Mouse (Mus musculus): Measurements from ENCODE around the gene Kdm4d. TPM values are rescaled to one million over a fixed set of nuclear protein-coding genes. Genes with fewer than 3 reads are reported as not detected.

The Kdm4d gene
- 0.19 and 0.20 TPM in 2 replicates for polyA plus RNA-seq (2015; fragmentation: Nextera tagmentation; extraction: Ambion mirVana)

DNA sequence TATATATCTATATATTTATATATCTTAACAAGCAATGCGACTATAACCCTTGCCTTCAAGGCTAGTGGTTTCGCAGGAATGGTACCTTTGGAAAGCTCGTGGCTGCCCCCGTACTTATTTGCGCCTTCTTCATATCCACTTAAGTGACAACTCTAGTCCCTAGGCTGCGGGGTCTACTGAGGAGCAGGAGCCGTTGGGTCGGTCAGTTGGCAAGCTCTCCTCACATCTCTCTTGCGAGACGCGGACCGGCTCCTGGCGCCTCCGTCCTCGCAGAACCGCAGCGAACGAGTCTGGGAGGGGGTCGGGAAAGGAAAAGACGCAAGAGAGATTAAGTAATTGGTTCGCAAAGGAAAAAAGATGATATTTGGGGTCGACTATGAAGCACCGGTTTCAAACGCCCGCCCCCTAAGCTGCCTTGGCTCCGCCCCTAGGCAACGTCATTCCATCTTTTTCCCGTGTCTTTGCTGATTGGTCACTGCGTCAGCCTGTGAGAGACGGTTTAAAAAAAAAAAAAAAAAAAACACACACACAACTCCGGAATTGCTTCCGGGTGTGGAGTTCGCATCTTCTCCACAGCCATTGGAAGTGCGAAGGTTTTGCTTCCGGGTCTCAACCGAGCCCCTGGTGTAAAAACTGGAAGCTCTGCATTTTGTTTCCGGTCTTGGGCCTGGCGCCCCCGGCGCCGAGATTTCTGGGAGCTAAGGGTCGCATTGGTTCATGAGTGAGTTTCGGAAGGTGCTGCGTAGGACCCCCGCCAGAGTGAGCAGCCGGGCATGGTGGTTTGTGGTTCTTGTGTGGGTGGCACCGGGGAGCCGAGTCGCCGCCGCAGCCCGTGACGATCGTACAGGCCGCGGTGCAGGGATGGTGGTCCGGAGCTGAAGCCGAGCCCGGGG, at the start of gene Kdm4d, which contains the start of gene Cwc15:
TSS of gene Kdm4d (minus strand) at position 460 of the 893 bp plus-strand sequence.
TSS of gene Cwc15 (plus strand) at position 595 of the 893 bp plus-strand sequence.
- Histone ChIP-seq H3K36me3 (ENCODE audit: insufficient read depth, low read length) (peaks cover 17% of the 10 kb centered on the region), H3K4me1 (ENCODE audit: insufficient read depth, low read depth, low read length) (no peaks in the 10 kb centered on the region), H3K4me3 (ENCODE audit: low read depth, low read length) (peak within 1 kb of the TSS; percentile 81), H3K27ac (ENCODE audit: low read length) (peak within 1 kb of the TSS; percentile 68), H3K9me3 (ENCODE audit: low read length) (no peaks in the 10 kb centered on the region), H3K27me3 (replicated peaks; ENCODE audit: insufficient read depth, low read length) (no peaks in the 10 kb centered on the region), H3K4me2 (replicated peaks; ENCODE audit: low read depth, low read length) (peak within 1 kb of the TSS; percentile 65), H3K9ac (replicated peaks; ENCODE audit: low read depth) (peak within 1 kb of the TSS; percentile 84)
- peak; percentile 97 for DNase-seq (ENCODE audit: low spot score)
- peak; percentile 99 for ATAC-seq
- WGBS = under 1% methylated on average over 59 of the region's 59 CpGs
- TF ChIP-seq CTCF (IDR thresholded peaks at IDR 0.05) (no peak), EP300 (IDR thresholded peaks at IDR 0.05) (peak; percentile 81)

DNA sequence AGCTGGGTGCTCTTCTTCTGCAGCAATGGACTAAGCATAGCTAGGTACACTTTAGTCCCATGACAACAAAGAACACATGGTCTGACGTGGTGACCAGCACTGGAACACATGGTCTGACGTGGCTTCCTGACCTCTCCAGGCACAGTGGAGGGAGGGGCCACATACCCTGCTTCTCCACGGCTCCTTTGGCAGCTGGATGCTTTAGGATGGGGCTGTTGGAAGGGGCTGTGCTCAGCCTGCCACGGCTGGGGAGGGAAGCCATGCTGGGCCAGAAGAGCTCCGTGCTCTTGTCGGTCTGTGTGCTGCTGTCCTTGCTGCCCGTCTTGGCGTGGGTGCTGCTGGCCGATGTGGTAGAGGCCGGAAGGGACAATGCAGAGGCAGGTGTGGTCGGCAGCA, 48.1 kb upstream of the Kdm4d start:
- Histone ChIP-seq H3K27me3 (replicated peaks; ENCODE audit: insufficient read depth, low read length) (no peaks in the 10 kb centered on the region), H3K4me3 (ENCODE audit: low read depth, low read length) (no peak overlapping the region), H3K9me3 (ENCODE audit: low read length) (no peaks in the 10 kb centered on the region), H3K27ac (ENCODE audit: low read length) (no peak overlapping the region), H3K4me2 (replicated peaks; ENCODE audit: low read depth, low read length) (no peak overlapping the region), H3K36me3 (ENCODE audit: insufficient read depth, low read length) (peaks cover 36% of the 10 kb centered on the region; the same call in 1 of the 2 replicates), H3K9ac (replicated peaks; ENCODE audit: low read depth) (no peak overlapping the region), H3K4me1 (ENCODE audit: insufficient read depth, low read depth, low read length) (peaks cover 5% of the 10 kb centered on the region; the same call in 1 of the 2 replicates)
- 75% methylated on average over 11 of the region's 11 CpGs for WGBS
- no peak for ATAC-seq
- TF ChIP-seq EP300 (IDR thresholded peaks at IDR 0.05) = no peak
- no peak for TF ChIP-seq CTCF (IDR thresholded peaks at IDR 0.05)
- DNase-seq (ENCODE audit: low spot score) = no peak

DNA sequence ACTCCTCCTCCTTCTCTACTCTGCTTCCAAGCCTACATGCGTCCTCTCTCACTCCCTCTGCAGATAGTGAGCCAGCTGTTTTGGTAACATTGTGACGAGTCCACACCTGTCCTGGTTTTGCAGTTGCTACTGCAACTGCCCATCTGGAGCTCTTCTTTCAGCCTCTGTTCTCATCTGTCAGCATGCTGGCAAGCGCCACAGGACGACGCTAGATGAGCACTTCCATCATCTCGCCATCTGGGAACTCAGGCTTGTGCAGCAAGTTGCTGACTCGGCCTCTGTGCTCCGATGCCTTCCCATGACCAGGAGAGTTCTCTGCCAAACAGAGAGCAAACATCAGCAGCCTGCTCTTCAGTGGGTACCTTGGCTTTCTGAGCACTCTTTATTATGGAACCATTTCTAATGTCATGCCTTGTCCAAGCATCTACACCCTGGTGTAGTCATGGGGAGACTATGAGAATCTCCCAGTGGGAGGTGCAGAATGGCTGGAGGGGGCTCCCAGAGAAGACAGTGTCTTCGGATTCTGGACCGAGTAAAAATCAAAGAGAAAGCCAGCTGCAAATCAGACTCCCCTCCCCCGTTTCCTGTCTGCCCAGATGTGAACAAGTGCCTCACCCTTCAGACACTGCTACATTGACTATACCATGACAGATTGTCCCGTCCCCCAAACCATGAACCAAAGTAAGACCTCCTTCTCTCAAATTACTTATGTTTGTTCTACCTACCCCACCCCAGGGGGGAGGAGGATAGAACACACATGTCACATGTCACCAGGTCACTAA, 47.5 kb upstream of the Kdm4d start:
- peaks cover 5% of the 10 kb centered on the region; the same call in 1 of the 2 replicates for H3K4me1 ChIP-seq (ENCODE audit: insufficient read depth, low read depth, low read length)
- no peaks in the 10 kb centered on the region for H3K27me3 ChIP-seq (replicated peaks; ENCODE audit: insufficient read depth, low read length)
- H3K4me2 ChIP-seq (replicated peaks; ENCODE audit: low read depth, low read length) = no peak overlapping the region
- H3K9me3 ChIP-seq (ENCODE audit: low read length) = no peaks in the 10 kb centered on the region
- H3K36me3 ChIP-seq (ENCODE audit: insufficient read depth, low read length) = peaks cover 33% of the 10 kb centered on the region; the same call in 1 of the 2 replicates
- H3K9ac ChIP-seq (replicated peaks; ENCODE audit: low read depth) = no peak overlapping the region
- no peak overlapping the region for H3K4me3 ChIP-seq (ENCODE audit: low read depth, low read length)
- no peak for TF ChIP-seq CTCF (IDR thresholded peaks at IDR 0.05)
- no peak for TF ChIP-seq EP300 (IDR thresholded peaks at IDR 0.05)
- DNase-seq (ENCODE audit: low spot score) = peak; percentile 24
- no peak for ATAC-seq
- H3K27ac ChIP-seq (ENCODE audit: low read length) = no peak overlapping the region
- 52% methylated on average over 12 of the region's 12 CpGs for WGBS

DNA sequence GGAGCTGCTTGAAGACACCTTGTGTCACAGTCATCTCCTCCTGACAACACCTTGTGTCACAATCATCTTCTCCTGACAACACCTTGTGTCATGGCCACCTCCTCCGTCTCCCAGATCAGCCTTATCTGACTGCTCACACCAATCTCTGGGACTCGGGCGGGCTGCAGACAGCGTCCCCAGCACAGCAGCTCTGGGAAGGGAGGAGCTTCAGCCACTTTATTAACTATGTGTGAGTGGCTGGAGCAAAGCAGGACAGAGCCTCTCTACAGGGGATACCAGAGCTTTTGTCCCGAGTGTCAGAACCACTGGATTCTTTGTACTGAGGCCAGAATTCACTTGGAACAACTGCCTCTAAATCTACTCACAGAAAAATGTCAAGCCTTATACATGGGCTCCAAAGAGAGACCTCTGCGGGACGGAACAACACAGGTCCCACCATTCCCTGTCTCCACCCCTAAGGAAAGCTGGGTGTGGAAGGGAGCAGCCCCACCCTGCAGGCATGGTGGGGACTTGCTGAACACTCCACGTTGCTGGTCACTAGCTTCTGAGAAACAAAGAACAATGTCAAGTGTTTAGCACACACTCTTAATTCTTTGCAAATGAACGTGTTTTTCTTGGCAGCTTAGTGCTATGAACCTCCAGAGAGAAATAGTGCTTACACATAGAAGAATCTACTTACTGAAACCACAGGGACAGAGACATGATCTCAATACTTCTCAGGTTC, 43.9 kb upstream of the Kdm4d start:
- 30% methylated on average over 9 of the region's 9 CpGs for WGBS
- ATAC-seq (peak; percentile 95), DNase-seq (ENCODE audit: low spot score) (peak; percentile 93)
- peak overlapping the region; percentile 88 for H3K27ac ChIP-seq (ENCODE audit: low read length)
- TF ChIP-seq CTCF (IDR thresholded peaks at IDR 0.05) (peak; percentile 13; the same call in 1 of the 2 replicates), EP300 (IDR thresholded peaks at IDR 0.05) (peak; percentile 93)
- peaks cover 5% of the 10 kb centered on the region; the same call in 1 of the 2 replicates for H3K4me1 ChIP-seq (ENCODE audit: insufficient read depth, low read depth, low read length)
- H3K4me3 ChIP-seq (ENCODE audit: low read depth, low read length) = peak overlapping the region; percentile 14; the same call in 1 of the 2 replicates
- H3K4me2 ChIP-seq (replicated peaks; ENCODE audit: low read depth, low read length) = peak overlapping the region; percentile 40
- H3K9me3 ChIP-seq (ENCODE audit: low read length) = no peaks in the 10 kb centered on the region
- peaks cover 29% of the 10 kb centered on the region; the same call in 1 of the 2 replicates for H3K36me3 ChIP-seq (ENCODE audit: insufficient read depth, low read length)
- no peaks in the 10 kb centered on the region for H3K27me3 ChIP-seq (replicated peaks; ENCODE audit: insufficient read depth, low read length)
- H3K9ac ChIP-seq (replicated peaks; ENCODE audit: low read depth) = 0 out of 2 replicates have a peak overlapping the region, but pooled peaks have one; percentile 23

DNA sequence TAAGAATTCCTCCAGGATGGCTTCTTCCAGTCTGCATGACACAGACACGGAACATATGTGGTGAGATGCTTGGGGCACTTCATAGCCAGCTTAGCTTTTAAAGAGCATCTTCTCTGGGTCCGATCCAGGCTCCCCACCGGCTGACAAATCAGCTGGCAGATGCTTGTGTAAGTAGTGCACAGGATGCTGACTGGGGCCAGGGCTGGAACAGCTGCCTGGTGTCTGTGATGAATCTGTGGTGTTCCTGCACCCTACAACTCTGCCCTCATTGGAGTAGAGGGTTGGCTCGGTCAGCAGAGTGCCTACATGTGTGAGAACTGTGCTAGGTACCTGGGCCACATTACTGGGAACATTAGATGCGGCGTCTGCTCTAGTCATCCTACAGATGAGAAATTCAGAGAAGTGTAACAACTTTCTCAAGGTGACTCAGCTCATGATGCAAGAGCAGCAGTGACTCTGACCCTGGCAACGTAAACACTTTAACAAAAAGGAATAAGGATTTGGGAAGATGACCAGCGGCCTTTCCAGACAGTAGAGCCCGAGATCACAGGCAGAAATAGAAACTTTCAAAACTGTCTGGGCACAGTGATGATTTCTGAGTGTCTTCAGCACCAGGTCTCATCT, 34.7 kb upstream of the Kdm4d start:
- WGBS = 73% methylated on average over 9 of the region's 9 CpGs

More for the DNA sequence above, 34.7 kb upstream of the Kdm4d start:
- ATAC-seq (no peak), DNase-seq (ENCODE audit: low spot score) (no peak)
- Histone ChIP-seq H3K4me2 (replicated peaks; ENCODE audit: low read depth, low read length) (no peak overlapping the region), H3K4me1 (ENCODE audit: insufficient read depth, low read depth, low read length) (no peaks in the 10 kb centered on the region), H3K9me3 (ENCODE audit: low read length) (no peaks in the 10 kb centered on the region), H3K27ac (ENCODE audit: low read length) (no peak overlapping the region), H3K27me3 (replicated peaks; ENCODE audit: insufficient read depth, low read length) (no peaks in the 10 kb centered on the region), H3K36me3 (ENCODE audit: insufficient read depth, low read length) (0 out of 2 replicates have a peak, but pooled peaks cover 5% of the 10 kb centered on the region), H3K9ac (replicated peaks; ENCODE audit: low read depth) (no peak overlapping the region), H3K4me3 (ENCODE audit: low read depth, low read length) (no peak overlapping the region)
- TF ChIP-seq CTCF (IDR thresholded peaks at IDR 0.05) = no peak
- TF ChIP-seq EP300 (IDR thresholded peaks at IDR 0.05) = no peak
